Mouse (Mus musculus) spleen, adult 12 weeks (tissue): ENCODE measurements around the gene Tbce.
A peak's percentile ranks its signal among the peaks of the same experiment; 100 is the strongest.

Source experiments
- DNase-seq: peaks from one replicate; pipeline ENCODE4 v3.0.0; 2022; ENCODE audit warnings: low spot score

Tbce gene

DNA sequence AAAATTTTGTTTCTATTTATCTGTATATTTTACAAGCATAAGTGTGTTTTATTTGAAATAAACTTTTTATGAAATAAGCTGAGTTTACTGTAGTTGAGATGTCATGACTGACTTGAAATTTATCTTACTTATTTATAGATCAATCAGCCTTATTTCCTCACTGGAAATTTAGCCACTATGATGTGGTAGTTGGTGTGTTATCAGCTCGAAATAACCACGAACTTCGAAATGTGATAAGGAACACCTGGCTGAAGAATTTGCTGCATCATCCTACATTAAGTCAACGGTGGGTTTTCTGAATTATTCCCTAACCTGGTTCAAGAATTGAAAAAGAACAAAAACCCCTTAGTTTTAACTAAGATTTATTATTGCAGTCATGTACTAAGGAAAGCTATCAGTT lies 73.3 kb downstream of the Tbce start:
- DNase-seq = no peak

- DNase-seq = no peak
These were observed 74.0 kb downstream of the Tbce start for GRCm38 (mm10) chr13:13965388-13965964.

DNA sequence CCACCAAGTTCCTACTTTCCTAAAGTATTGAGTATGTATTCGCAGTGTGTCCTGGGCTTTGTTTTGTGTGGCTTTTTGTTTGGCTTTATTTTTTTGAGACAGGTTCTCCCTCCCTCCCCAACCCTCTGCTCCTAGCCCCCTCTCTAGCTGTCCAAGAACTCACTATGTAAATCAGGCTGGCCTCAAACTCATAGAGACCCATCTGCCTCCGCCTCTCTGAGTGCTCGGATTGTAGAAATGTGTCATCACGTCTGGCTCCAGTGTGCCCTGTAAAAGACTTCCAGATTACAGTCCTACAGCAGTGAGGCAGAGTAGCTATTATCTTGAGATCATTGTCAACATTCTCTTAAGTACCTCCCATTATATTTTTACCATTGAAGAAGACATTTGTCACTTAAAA lies 78.4 kb downstream of the Tbce start:
- DNase-seq = no peak

DNA sequence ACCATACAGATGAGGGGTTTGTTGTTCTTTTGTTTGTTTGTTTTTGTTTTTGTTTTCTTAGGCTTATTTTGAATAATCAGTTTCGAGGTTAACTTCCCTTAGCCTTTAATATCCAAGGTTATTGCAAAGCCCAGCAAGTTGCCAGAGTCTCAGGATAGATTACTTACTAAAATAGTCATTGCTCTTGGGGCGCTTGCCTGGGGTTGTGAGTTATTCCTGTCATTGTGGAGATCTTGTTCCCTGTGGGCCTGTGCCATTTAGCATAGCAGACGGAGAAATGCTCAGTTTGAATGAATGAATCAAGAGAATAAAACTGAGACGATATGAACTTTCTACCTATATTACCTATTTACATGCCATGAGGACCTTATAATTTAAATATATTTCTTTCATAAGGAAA lies 79.2 kb downstream of the Tbce start:
- no peak for DNase-seq

- no peak for DNase-seq
These were observed 82.8 kb downstream of the Tbce start for GRCm38 (mm10) chr13:13956686-13957085.

GRCm38 (mm10) chr13:13954931-13955330 lies 84.5 kb downstream of the Tbce start:
- DNase-seq = no peak

DNA sequence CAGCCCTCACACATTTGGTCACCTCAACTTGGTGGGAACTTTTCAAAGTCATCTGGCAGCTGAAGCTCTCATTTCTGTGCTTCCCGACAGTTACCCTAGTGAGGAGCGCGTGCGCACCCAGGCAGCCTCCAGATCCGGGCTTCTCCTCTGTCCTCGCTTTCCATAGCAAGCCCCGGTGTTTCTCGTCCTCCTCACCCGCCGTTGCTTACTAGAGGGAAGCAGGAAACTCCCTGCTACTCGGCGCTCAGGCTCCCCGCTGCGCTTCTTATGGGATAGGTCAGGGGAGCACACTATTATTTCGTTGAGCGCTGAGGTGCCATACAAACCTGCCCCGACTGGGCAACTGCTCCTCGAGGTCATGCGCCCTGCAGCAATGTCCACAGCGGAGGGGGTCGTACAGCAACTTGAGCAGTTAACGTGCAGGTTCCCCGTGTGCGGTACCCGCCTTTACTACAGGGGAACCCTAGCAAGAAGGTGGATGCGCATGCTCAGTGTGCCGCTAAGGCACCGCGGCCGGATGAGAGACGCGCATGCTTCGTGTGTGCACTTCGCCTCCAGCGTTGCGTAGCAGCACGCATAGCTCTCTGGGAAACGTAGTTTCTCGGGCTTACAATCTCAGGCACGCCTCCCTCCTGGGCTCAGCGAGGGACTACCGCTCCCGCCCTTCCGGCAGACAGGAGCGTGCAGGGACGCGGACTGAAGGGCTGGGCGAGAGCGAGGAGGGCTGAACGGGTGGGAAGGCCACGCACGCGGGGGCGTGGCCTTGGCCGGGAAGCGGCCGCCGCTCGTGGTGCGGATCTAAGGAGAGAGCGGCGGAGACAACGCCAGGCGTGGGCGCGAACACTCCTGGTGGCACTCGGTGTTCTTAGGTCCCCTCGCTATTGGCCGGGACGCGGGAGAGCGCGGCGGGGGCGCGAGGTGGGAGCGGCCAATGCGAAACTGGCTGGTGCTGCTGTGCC lies 85.3 kb downstream of the Tbce start, which contains the start of gene B3galnt2:
Gene B3galnt2, plus strand, starts transcription at position 596 of the 959 bp plus-strand sequence.
- DNase-seq = peak; percentile 93
